Mouse (Mus musculus): ENCODE data around the gene Slc29a2.

DNA sequence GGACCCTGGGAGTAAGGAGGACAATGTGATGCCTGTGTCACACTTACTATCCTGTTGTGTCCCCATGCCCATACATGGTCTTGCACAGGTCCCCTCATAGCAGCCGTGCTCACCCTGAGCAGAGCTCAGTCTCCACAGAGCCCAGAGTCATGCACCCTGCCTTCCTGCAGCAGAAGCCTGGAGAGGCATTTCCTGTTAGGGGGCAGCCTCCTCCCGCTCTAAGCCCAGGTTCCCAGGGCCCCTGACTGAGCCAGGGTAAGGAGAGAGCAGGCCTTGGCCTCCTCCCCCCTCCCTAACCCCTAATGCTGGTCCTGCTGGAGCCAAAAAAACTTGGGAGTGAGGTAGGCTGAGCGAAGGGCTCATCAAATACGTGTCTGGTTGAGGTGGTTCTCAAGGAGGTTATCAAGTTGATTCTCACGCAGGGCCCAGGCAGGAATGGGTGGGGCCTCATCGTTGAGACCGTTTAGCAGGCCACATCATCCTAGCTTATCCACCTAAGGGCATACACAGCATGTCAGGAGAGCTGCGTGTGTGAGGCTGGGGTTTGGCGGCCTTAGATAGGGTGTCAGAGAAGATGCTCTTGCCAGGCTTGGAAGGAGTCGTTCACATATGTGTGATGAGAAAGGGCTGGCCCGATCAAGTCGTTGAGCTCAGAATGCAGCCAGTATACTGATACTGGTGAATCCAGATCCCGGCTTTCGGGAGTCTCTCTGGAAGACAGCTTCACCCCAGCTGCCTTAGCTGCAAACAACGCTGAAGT, 43.6 kb downstream of the Slc29a2 start:
- no peak for TF ChIP-seq CTCF (IDR thresholded peaks at IDR 0.05; ENCODE audit: control insufficient read depth, insufficient read depth, insufficient replicate concordance, low read depth, low read length)
- TF ChIP-seq POLR2A (IDR thresholded peaks at IDR 0.05; ENCODE audit: control insufficient read depth, low read depth, low read length), result no peak

All from testis, adult 2 months (tissue).